ENCODE assay signal across 12 mouse cellular contexts in the genomic region with DNA sequence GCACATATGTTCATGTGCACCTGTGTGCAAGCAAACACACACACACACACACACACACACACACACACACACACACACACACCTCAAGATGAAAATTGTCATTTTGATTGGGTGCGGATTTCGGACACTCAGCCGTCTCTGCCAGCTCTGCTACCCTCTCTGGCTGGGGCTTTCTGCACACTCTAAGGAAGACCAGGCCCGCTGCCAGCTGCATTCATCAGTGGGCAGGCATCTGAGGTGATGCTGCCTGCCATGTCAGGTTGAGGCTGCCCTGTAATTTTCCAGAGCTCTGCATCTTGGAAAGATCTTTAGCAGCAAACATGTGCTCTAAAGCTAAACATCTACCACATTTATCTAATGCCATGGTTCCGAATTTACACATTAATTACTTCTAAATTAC.
A peak's percentile ranks its signal among the peaks of the same experiment; 100 is the strongest.
DNase-seq lines count a peak whose midpoint lies in the region.
"Had no signal": no experiment of that assay in that cellular context is flagged by ENCODE, and none has a peak within 500 bp of the region (broad histone marks: within the 10 kb centered on the region; RNA-seq: fewer than 3 reads in every experiment).

No protein-coding gene starts in this region.

- DNase-seq in cerebellum, postnatal 25 days = peak; percentile 69 to 84
- no peak for DNase-seq in cerebellum, adult 11-12 months
- peak; percentile 17 for DNase-seq in kidney, postnatal 14 days
- DNase-seq in kidney, postnatal 25 days = no peak
- DNase-seq in 3T3-L1 (ENCODE audit: low read depth, low spot score) (peak; percentile 56), MN1 (ENCODE audit: low spot score) (peak; percentile 75)
- no peak for DNase-seq in urinary bladder, postnatal 14 days (ENCODE audit: low spot score)
- DNase-seq: gastrocnemius, postnatal 14 days; heart, adult 2 months; lung, embryonic 14.5 days; lung, postnatal 4 days; thymus, postnatal 25 days had no signal

Comparison
In these comparisons a context has a peak if more than half of its experiments do, and no peak if none do; other contexts are left out.
1. DNase-seq: peak in cerebellum, postnatal 25 days (2 of 2), kidney, postnatal 14 days (single experiment), 3T3-L1 (single experiment) and MN1 (single experiment); none in cerebellum, adult 11-12 months (single experiment), kidney, postnatal 25 days (0 of 2) and urinary bladder, postnatal 14 days (single experiment).